Mouse (Mus musculus) embryonic facial prominence, embryonic 13.5 days (tissue): Measurements from ENCODE around the gene Dlg5. TPM values are rescaled to one million over a fixed set of nuclear protein-coding genes. Genes with fewer than 3 reads are reported as not detected.

Experiments used
- ATAC-seq: fragments of 200-750 bp; cut with Nextera tagmentation; 2 replicates; pipeline ENCODE4 v1.8.0; 2017; ENCODE audit warnings: low read depth; ENCODE audit not compliant: insufficient number of reproducible peaks, insufficient read depth, low FRiP score, low TSS enrichment
- H3K27ac ChIP-seq: fragments of 300-500 bp; sonication (generic); 2 replicates; pipeline ENCODE4 v1.5.1; 2015; ENCODE audit warnings: moderate library complexity, mild to moderate bottlenecking, inconsistent platforms
- H3K27me3 ChIP-seq: fragments of 300-500 bp; sonication (generic); 2 replicates; pipeline ENCODE4 v1.6.1; 2015; ENCODE audit warnings: mild to moderate bottlenecking, inconsistent platforms
- H3K36me3 ChIP-seq: fragments of 300-500 bp; sonication (generic); 2 replicates; pipeline ENCODE4 v1.6.1; 2015; ENCODE audit warnings: mild to moderate bottlenecking, inconsistent platforms
- H3K4me1 ChIP-seq: fragments of 300-500 bp; sonication (generic); 2 replicates; pipeline ENCODE4 v1.6.1; 2015; ENCODE audit warnings: inconsistent platforms
- H3K4me2 ChIP-seq: fragments of 300-500 bp; sonication (generic); 2 replicates; pipeline ENCODE4 v1.6.1; 2015; ENCODE audit warnings: moderate library complexity, mild to moderate bottlenecking, inconsistent platforms
- H3K4me3 ChIP-seq: fragments of 300-500 bp; sonication (generic); 2 replicates; pipeline ENCODE4 v1.5.1; 2015; ENCODE audit warnings: mild to moderate bottlenecking, inconsistent platforms
- H3K9ac ChIP-seq: fragments of 300-500 bp; sonication (generic); 2 replicates; pipeline ENCODE4 v1.6.1; 2015; ENCODE audit warnings: mild to moderate bottlenecking, inconsistent platforms
- H3K9me3 ChIP-seq: fragments of 300-500 bp; sonication (generic); 2 replicates; pipeline ENCODE4 v1.6.1; 2016; ENCODE audit warnings: inconsistent platforms
- WGBS: fragments of 180-500 bp; shearing (Covaris S2); methylation state at CpG from one replicate; pipeline ENCODE4 v1.1.7; 2015; ENCODE audit warnings: mixed read lengths; 5-methylcytosine and 5-hydroxymethylcytosine counted together
- microRNA-seq: library from miRNA; unstranded; fragments of <30 nt; microRNA quantifications from one replicate; pipeline ENCODE4, GENCODE M21; 2016
- polyA plus RNA-seq: library from polyadenylated mRNA; unstranded; fragments of >200 nt; fragmentation: Nextera tagmentation; extraction: Ambion mirVana; gene quantifications from 2 replicates; pipeline ENCODE4 v1.2.1, GENCODE M21; 2015

Gene Dlg5
- polyA plus RNA-seq, 1 experiment from 2014 or later, result 27.3 TPM

DNA sequence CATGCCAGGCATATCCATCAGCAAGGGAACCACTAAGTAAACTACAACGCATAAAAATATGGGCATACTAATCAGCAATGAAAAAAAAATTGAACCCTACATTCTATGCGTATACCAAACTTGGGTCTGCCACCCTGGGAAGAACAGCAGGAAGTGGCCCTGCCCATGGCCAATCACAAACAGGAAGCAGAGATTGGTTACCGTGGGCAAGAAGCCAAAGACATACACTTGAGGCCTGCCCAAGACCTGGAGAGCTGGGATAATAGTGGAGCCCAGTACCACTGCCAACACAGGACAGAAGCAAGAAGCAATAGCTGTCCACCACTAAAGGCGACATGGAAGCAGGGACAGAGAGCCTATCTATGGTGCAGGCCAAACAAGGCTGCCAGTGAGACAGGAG lies 146.9 kb downstream of the Dlg5 start:
- H3K9ac ChIP-seq, result no peak overlapping the region
- WGBS, result 80% methylated on average over 4 of the region's 4 CpGs
- no peak overlapping the region for H3K4me2 ChIP-seq
- H3K27me3 ChIP-seq, result no peaks in the 10 kb centered on the region
- ATAC-seq, result no peak
- no peaks in the 10 kb centered on the region for H3K4me1 ChIP-seq
- H3K36me3 ChIP-seq, result no peaks in the 10 kb centered on the region
- H3K4me3 ChIP-seq, result no peak overlapping the region
- H3K9me3 ChIP-seq, result no peaks in the 10 kb centered on the region
- no peak overlapping the region for H3K27ac ChIP-seq

DNA sequence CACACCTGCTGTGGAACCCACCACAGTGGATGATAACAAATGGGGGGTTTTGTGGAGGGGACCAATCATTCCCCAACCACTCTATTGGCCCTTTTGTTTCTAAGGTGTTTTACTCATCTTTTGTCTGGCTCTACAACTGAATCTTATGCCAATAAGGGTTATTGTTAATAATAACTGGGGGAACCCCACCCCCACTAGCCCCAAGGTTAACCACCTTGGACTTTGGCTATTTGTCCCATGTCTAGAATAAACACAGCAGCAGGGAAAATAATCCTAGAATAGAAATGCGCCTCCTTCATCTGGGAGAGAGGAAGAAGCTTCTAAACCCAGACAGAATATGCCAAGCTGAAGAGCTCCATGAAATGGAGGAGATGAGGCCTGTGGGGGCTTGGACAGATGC lies 151.1 kb downstream of the Dlg5 start:
- no peak for ATAC-seq
- H3K36me3 ChIP-seq, result no peaks in the 10 kb centered on the region
- H3K4me2 ChIP-seq, result no peak overlapping the region
- H3K4me1 ChIP-seq, result no peaks in the 10 kb centered on the region
- no peak overlapping the region for H3K9ac ChIP-seq
- WGBS, result 88% methylated on average over 1 of the region's 1 CpGs
- no peaks in the 10 kb centered on the region for H3K9me3 ChIP-seq
- no peak overlapping the region for H3K4me3 ChIP-seq
- no peaks in the 10 kb centered on the region for H3K27me3 ChIP-seq
- H3K27ac ChIP-seq, result no peak overlapping the region

DNA sequence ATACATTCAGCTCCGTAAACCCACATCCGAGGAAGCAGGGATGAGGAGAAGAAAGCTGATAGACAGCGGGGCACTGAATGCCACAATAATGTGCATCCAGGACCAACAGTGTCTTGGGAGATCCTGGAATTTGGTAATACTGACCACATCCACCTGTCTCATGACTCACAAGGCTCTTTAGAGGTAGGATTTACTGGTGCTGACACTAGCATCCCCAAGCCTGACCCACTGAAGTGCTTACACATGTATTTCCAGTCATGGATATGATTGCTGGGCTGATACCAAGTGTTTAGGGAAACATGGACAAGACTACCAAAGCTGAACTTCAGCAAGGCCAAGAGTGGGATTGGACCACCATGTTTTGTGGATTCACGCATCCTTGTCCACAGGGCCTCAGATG lies 152.5 kb downstream of the Dlg5 start:
- Histone ChIP-seq H3K36me3 (no peaks in the 10 kb centered on the region), H3K27ac (no peak overlapping the region), H3K9me3 (no peaks in the 10 kb centered on the region), H3K4me1 (no peaks in the 10 kb centered on the region), H3K4me2 (no peak overlapping the region), H3K9ac (no peak overlapping the region), H3K4me3 (no peak overlapping the region), H3K27me3 (no peaks in the 10 kb centered on the region)
- WGBS, result 96% methylated on average over 4 of the region's 4 CpGs
- ATAC-seq, result no peak

DNA sequence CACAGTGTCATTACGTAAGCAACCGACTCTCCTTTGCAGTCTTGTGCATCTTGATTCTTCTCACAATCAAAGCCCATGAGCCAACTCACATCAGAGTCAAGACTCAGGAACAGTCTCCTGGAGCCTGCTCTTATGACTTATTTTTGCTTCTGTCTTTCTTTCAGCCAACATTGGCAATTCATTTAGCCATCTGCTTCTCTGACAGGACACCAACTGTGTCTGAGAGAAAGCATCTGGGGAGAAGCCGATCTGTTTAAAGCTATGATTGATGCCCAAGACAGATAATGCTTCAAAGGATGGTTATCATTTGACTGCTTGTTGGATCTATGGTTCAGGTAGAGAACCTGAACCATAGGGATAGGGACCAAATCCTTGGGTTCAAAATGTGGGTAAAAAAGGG lies 153.3 kb downstream of the Dlg5 start:
- Histone ChIP-seq H3K9ac (no peak overlapping the region), H3K4me3 (no peak overlapping the region), H3K27me3 (no peaks in the 10 kb centered on the region), H3K4me2 (no peak overlapping the region), H3K36me3 (no peaks in the 10 kb centered on the region), H3K9me3 (no peaks in the 10 kb centered on the region), H3K4me1 (no peaks in the 10 kb centered on the region), H3K27ac (no peak overlapping the region)
- 93% methylated on average over 3 of the region's 3 CpGs for WGBS
- ATAC-seq, result no peak

DNA sequence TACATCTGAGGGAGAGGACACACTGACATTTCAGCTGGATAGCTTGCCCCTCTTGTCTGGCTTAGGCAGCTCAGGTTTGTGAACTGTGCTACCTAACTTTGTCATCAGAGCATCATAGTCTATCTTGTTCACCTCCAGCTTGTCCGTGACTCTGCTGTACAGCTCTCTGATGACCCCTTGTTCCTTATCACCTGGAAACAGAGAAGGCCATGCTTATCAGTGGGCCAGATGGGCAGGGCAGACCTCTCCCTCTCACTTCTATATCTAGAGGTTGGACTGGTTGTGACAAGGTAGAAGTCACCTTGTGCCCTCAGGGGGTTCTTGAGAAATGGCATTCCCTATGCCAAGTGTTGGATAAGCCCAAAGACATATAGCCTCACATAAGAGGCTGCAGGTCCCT lies 154.9 kb downstream of the Dlg5 start:
- Histone ChIP-seq H3K36me3 (no peaks in the 10 kb centered on the region), H3K27ac (no peak overlapping the region), H3K9me3 (no peaks in the 10 kb centered on the region), H3K4me3 (no peak overlapping the region), H3K9ac (no peak overlapping the region), H3K27me3 (no peaks in the 10 kb centered on the region), H3K4me2 (no peak overlapping the region), H3K4me1 (0 out of 2 replicates have a peak, but pooled peaks cover 5% of the 10 kb centered on the region)
- WGBS, result 91% methylated on average over 1 of the region's 1 CpGs
- ATAC-seq, result no peak

DNA sequence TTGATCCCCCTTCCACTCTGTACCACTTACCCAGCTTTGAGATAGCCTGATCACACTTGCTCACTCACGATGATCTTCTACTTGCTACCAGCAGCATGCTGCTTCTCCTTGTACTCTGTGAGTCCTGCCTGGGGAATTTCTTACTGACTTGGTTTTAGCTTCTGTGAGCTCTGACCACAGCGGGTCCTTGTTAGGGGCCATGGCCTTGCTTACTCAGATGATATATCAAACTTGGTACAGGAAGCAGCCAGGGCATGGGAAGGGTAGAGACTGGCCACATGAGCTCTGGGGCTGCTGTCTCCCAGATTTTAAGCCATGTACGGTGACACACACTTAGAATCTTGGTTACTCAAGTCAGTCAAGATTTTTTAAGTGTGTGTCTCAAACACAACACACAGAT lies 156.5 kb downstream of the Dlg5 start:
- no peaks in the 10 kb centered on the region for H3K36me3 ChIP-seq
- no peak for ATAC-seq
- H3K27ac ChIP-seq, result no peak overlapping the region
- H3K4me2 ChIP-seq, result no peak overlapping the region
- no peaks in the 10 kb centered on the region for H3K9me3 ChIP-seq
- 73% methylated on average over 3 of the region's 3 CpGs for WGBS
- no peak overlapping the region for H3K9ac ChIP-seq
- H3K27me3 ChIP-seq, result no peaks in the 10 kb centered on the region
- no peak overlapping the region for H3K4me3 ChIP-seq
- H3K4me1 ChIP-seq, result 0 out of 2 replicates have a peak, but pooled peaks cover 5% of the 10 kb centered on the region

DNA sequence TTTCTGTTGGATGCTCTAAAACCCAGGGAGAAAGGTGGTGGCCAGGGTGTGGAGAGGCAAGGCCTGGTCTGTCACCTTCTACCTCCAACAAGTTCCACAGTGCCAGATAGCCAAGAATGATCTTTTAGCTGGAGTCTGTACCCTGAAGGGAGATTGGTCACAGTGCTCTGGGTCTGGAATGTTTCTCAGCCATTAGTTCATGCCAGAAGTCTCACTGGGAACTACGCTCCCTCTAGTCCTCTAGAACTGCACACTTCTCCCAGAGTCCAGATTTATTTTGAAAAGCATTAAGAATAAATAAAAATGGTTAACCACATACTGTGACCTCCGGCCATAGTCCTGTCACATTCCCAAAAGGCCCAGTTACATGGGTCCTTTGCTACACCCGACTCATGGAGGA lies 158.3 kb downstream of the Dlg5 start:
- Histone ChIP-seq H3K27ac (no peak overlapping the region), H3K4me2 (no peak overlapping the region), H3K9me3 (no peaks in the 10 kb centered on the region), H3K4me3 (no peak overlapping the region), H3K9ac (no peak overlapping the region), H3K4me1 (peaks cover 5% of the 10 kb centered on the region; the same call in 1 of the 2 replicates), H3K27me3 (no peaks in the 10 kb centered on the region), H3K36me3 (no peaks in the 10 kb centered on the region)
- no peak for ATAC-seq
- WGBS, result 96% methylated on average over 3 of the region's 3 CpGs

DNA sequence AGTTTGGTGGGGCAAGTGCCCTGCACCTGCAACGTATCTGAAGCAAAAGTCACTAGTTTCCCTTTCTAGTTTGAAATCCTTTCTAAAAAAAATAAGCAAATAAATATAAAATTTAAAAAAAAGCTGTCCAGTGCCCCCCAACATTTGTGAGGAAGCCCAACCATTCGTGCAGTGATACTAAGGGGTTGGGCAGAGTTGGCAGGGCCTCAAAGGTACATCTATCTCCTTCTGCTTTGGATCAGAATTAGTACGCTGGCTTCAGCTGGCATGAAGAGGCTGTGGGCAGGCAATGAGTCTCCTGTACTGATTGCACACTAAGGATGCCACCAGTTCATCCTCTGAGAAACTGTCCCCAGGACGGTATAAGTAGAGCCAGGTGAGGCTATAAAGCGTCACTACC lies 159.2 kb downstream of the Dlg5 start:
- Histone ChIP-seq H3K27me3 (no peaks in the 10 kb centered on the region), H3K9me3 (no peaks in the 10 kb centered on the region), H3K36me3 (no peaks in the 10 kb centered on the region), H3K4me3 (no peak overlapping the region), H3K4me1 (peaks cover 14% of the 10 kb centered on the region), H3K9ac (no peak overlapping the region), H3K27ac (no peak overlapping the region), H3K4me2 (no peak overlapping the region)
- WGBS, result 65% methylated on average over 5 of the region's 5 CpGs
- no peak for ATAC-seq

Small RNAs within 50 kb of the gene (microRNA-seq; reads per million reads assigned to microRNA genes)
- gene Mir7210, result not detected

Other genes with a start within 250 kb of the Dlg5 start
- gene Kcnma1, start 231.4 kb downstream of the Dlg5 start, polyA plus RNA-seq, result 2.5 and 4.0 TPM in 2 replicates
- gene E330034G19Rik, start 47.3 kb upstream of the Dlg5 start, polyA plus RNA-seq, result not detected in 2 replicates
- 22.0 and 24.3 TPM in 2 replicates for gene Polr3a, start 241.1 kb upstream of the Dlg5 start, polyA plus RNA-seq
- gene Rps24, start 241.2 kb upstream of the Dlg5 start, polyA plus RNA-seq, result 1,123 and 1,186 TPM in 2 replicates